Mouse (Mus musculus) kidney, postnatal 0 days (tissue): Measurements from ENCODE around the gene Sorcs2. TPM values are rescaled to one million over a fixed set of nuclear protein-coding genes. Genes with fewer than 3 reads are reported as not detected.

Experiments used
- ATAC-seq: fragments of 200-750 bp; cut with Nextera tagmentation; replicated peaks from 2 replicates; pipeline ENCODE4 v1.8.0; 2017; ENCODE audit warnings: low read depth, moderate number of reproducible peaks, moderate TSS enrichment, moderate library complexity; ENCODE audit not compliant: low FRiP score
- DNase-seq: peaks from one replicate; pipeline ENCODE4 v3.0.0-alpha.2; 2016; ENCODE audit warnings: low spot score
- H3K27ac ChIP-seq: fragments of 300-500 bp; sonication (generic); 2 replicates; pipeline ENCODE4 v1.5.1; 2014; ENCODE audit warnings: mild to moderate bottlenecking
- H3K27me3 ChIP-seq: fragments of 300-500 bp; sonication (generic); 2 replicates; pipeline ENCODE4 v1.6.1; 2014; ENCODE audit warnings: low read length, mixed read lengths; ENCODE audit not compliant: insufficient read depth
- H3K36me3 ChIP-seq: fragments of 300-500 bp; sonication (generic); 2 replicates; pipeline ENCODE4 v1.6.1; 2014; ENCODE audit warnings: low read length, mixed read lengths; ENCODE audit not compliant: insufficient read depth
- H3K4me1 ChIP-seq: fragments of 300-500 bp; sonication (generic); replicated peaks from 2 replicates; pipeline ENCODE4 v1.6.1; 2014; ENCODE audit warnings: antibody characterized with exemption, low read length, mixed read lengths; ENCODE audit not compliant: insufficient read depth
- H3K4me2 ChIP-seq: fragments of 300-500 bp; sonication (generic); 2 replicates; pipeline ENCODE4 v1.6.1; 2014; ENCODE audit warnings: mild to moderate bottlenecking, low read length, moderate library complexity, mixed read lengths
- H3K4me3 ChIP-seq: fragments of 300-500 bp; sonication (generic); replicated peaks from 2 replicates; pipeline ENCODE4 v1.5.1; 2014; ENCODE audit warnings: low read depth, low read length
- H3K9ac ChIP-seq: fragments of 300-500 bp; sonication (generic); 2 replicates; pipeline ENCODE4 v1.6.1; 2014; ENCODE audit warnings: low read depth, low read length
- H3K9me3 ChIP-seq: fragments of 300-500 bp; sonication (generic); replicated peaks from 2 replicates; pipeline ENCODE4 v1.6.1; 2016; ENCODE audit warnings: low read length, inconsistent platforms, mixed read lengths
- CTCF ChIP-seq: IDR thresholded peaks from 2 replicates; pipeline ENCODE4 v1.5.1; 2016; ENCODE audit warnings: antibody characterized with exemption, low read depth, mild to moderate bottlenecking, moderate library complexity
- WGBS: fragments of 180-500 bp; shearing (Covaris S2); extraction: QIAGEN DNeasy Blood & Tissue Kit; methylation state at CpG from one replicate; pipeline ENCODE4 v1.1.7; 2014; 5-methylcytosine and 5-hydroxymethylcytosine counted together
- polyA plus RNA-seq: library from polyadenylated mRNA; unstranded; fragments of >200 nt; fragmentation: Nextera tagmentation; extraction: Ambion mirVana; gene quantifications from 2 replicates; pipeline ENCODE4 v1.2.1, GENCODE M21; 2015

Sorcs2 gene
- polyA plus RNA-seq, result 5.1 and 5.8 TPM in 2 replicates

DNA sequence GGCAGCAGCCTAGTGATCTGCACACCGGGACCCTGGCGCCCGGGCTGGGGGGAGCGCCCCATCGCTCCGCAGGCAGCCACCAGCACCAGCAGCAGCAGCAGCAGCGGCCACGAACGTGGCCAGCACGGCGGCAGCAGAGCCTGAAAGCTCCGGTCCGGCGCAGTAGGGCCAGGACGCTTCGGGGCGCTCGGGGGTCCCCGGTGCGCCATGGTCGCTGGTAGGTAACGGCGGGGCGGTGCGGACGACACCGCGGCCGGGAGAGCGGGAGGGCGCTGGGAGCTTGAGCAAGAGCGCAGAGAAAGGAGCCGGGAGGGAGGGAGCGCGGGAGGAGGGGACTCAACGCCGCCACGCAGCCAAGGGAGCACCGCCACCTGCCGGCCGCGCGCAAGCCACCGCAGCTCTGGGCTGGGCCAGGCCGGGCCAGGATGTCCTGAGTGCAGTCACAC lies at the start of gene Sorcs2:
TSS of gene Sorcs2 (minus strand) at position 303 of the 446 bp plus-strand sequence.
- Histone ChIP-seq H3K4me1 (peaks cover 5% of the 10 kb centered on the region; the same call in 1 of the 2 replicates), H3K36me3 (no peaks in the 10 kb centered on the region), H3K9me3 (no peaks in the 10 kb centered on the region), H3K27ac (no peak within 1 kb of the TSS), H3K27me3 (no peaks in the 10 kb centered on the region), H3K4me2 (peak within 1 kb of the TSS; percentile 100), H3K4me3 (peak within 1 kb of the TSS; percentile 69), H3K9ac (peak within 1 kb of the TSS; percentile 68)
- 1% methylated on average over 33 of the region's 45 CpGs for WGBS
- ATAC-seq (peak; percentile 49), DNase-seq (peak; percentile 95)
- peak; percentile 96 for TF ChIP-seq CTCF

DNA sequence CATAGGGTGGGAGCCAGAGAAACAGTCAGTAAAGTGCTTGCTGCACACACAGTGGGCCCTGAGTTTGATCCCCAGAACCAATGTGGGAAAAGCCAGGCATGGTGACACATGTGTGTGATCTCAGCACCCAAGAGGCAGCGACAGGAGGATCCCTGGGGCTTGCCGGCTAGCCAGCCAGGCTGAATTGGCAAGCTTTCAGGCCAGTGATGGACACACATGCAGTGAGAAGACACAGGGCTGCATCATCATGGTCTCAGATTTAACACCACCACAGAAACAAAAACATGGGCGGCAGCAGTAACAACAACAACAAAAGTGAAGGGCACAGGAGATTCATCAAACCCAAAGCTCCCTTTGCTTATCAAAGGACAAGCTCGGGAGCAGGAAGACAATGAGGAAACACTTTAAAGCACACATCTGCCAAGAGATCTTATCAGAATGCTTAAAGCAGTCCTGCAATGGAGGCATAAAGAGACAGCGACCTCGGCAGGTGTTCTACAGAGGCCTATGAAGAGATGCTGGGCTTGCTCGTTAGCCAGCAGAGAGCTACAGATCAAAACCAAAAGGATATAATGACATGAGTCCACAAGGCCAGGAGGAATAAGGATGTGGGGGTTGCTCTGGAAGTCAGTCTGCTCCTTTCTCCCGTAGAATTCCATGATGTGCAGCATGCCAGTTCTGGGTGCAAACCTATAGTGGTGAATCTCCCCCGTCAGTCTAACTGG lies 48.4 kb upstream of the Sorcs2 start:
- no peak for ATAC-seq
- H3K4me3 ChIP-seq, result no peak overlapping the region
- no peak overlapping the region for H3K4me2 ChIP-seq
- no peak overlapping the region for H3K9ac ChIP-seq
- H3K4me1 ChIP-seq, result no peaks in the 10 kb centered on the region
- no peaks in the 10 kb centered on the region for H3K9me3 ChIP-seq
- no peaks in the 10 kb centered on the region for H3K27me3 ChIP-seq
- WGBS, result 55% methylated on average over 9 of the region's 9 CpGs
- no peak overlapping the region for H3K27ac ChIP-seq
- no peak for DNase-seq
- TF ChIP-seq CTCF, result no peak
- H3K36me3 ChIP-seq, result no peaks in the 10 kb centered on the region

DNA sequence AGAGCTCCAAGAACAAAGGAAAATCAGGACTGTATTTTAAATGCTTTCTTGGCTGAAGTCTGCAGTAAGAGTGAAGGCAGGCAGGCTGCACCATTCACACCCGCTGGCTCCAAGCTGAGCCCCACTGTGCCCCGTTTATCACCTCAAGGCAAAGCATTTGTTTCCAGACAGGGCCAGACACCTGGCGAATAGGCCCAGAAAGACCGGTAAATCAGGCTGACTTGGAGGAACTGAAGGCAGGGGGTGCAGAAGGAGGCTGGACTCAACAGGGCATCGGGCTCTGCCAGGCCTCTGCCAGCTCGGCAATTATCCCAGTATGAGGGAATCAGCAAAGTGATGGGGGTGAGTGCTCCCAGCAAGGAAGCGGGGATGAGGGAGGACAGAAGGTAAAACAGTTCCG lies 47.1 kb upstream of the Sorcs2 start:
- no peaks in the 10 kb centered on the region for H3K4me1 ChIP-seq
- no peak overlapping the region for H3K4me3 ChIP-seq
- H3K9ac ChIP-seq, result no peak overlapping the region
- no peaks in the 10 kb centered on the region for H3K9me3 ChIP-seq
- H3K36me3 ChIP-seq, result no peaks in the 10 kb centered on the region
- H3K27me3 ChIP-seq, result no peaks in the 10 kb centered on the region
- ATAC-seq (no peak), DNase-seq (no peak)
- no peak overlapping the region for H3K4me2 ChIP-seq
- WGBS, result 37% methylated on average over 8 of the region's 8 CpGs
- H3K27ac ChIP-seq, result no peak overlapping the region
- no peak for TF ChIP-seq CTCF

DNA sequence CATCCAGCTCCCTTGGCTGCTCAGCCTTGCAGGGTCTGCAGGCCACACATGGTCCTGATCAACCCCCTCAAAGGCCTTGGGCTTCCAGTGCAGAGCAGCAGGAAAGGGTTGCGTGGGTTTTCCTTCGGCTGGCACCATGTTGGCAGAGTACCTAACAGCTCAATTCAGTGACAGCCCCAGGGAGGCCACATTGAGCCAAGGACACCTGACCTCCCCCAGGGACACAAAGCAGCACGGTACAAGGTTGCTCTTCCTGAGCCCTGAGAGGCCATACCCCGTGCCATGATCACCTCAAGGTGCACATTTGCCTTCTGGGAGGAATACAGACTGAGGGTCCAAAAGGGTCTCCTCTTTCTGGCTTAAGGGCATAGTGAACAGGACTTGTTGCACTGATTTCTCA lies 46.7 kb upstream of the Sorcs2 start:
- Histone ChIP-seq H3K4me2 (no peak overlapping the region), H3K4me3 (no peak overlapping the region), H3K9me3 (no peaks in the 10 kb centered on the region), H3K36me3 (no peaks in the 10 kb centered on the region), H3K27ac (no peak overlapping the region), H3K27me3 (no peaks in the 10 kb centered on the region), H3K9ac (no peak overlapping the region), H3K4me1 (no peaks in the 10 kb centered on the region)
- DNase-seq (no peak), ATAC-seq (no peak)
- 59% methylated on average over 4 of the region's 4 CpGs for WGBS
- no peak for TF ChIP-seq CTCF

DNA sequence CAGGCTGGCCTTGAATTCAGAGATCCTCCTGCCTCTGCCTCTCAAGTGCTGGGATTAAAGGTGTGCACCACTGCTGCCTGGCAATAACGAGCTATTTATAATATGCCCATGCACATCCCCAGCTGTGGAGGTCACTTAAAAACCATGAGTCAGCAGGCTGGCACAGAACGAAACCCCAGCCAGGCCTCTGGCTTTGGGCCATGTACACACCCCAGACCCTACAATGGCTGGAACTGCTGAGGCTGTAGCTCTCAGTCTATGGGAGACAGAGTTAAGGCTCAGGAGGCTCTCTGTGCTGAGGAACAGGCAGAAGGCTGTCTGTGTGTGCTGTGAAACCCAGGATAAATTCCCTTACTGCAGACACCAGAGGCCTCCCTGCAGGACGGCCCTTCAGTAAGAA lies 42.8 kb upstream of the Sorcs2 start:
- no peak for ATAC-seq

DNA sequence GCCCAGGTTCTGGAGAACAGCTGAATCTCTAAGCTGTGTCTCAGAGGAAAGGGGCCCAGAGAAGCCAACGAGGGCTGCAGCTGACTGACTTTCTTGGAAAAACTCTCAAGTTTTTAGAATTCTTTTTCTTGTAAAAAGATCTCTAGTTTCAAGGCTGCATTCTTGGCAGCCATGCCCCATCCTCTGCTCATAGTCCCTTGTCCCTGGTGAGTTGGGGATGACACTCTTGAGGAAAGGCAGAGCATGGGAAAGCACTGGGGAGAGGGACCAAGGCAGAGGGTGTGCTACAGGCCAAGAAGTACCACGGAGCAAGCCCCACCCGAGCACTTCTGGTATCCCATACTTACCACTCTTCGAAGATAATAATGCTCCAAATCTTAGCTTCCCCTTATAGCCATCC lies 38.9 kb upstream of the Sorcs2 start:
- no peaks in the 10 kb centered on the region for H3K27me3 ChIP-seq
- no peak overlapping the region for H3K4me2 ChIP-seq
- H3K4me3 ChIP-seq, result no peak overlapping the region
- ATAC-seq, result no peak
- H3K4me1 ChIP-seq, result no peaks in the 10 kb centered on the region
- H3K9ac ChIP-seq, result no peak overlapping the region
- H3K36me3 ChIP-seq, result no peaks in the 10 kb centered on the region
- TF ChIP-seq CTCF, result no peak
- H3K9me3 ChIP-seq, result no peaks in the 10 kb centered on the region
- DNase-seq, result peak; percentile 13
- 76% methylated on average over 4 of the region's 4 CpGs for WGBS
- no peak overlapping the region for H3K27ac ChIP-seq

More for the DNA sequence above, 42.8 kb upstream of the Sorcs2 start:
- no peaks in the 10 kb centered on the region for H3K9me3 ChIP-seq
- DNase-seq, result no peak
- no peaks in the 10 kb centered on the region for H3K4me1 ChIP-seq
- no peaks in the 10 kb centered on the region for H3K27me3 ChIP-seq
- H3K9ac ChIP-seq, result no peak overlapping the region
- no peak for TF ChIP-seq CTCF
- no peak overlapping the region for H3K4me3 ChIP-seq
- no peak overlapping the region for H3K4me2 ChIP-seq
- H3K36me3 ChIP-seq, result no peaks in the 10 kb centered on the region
- H3K27ac ChIP-seq, result no peak overlapping the region
- 69% methylated on average over 3 of the region's 3 CpGs for WGBS
